Mouse (Mus musculus) C2C12 (cell line): ENCODE data around the gene Moap1.

Experiments
- CEBPB ChIP-seq: IDR thresholded peaks from one replicate; pipeline ENCODE4 v1.6.1; 2011; ENCODE audit warnings: low read depth, mild to moderate bottlenecking, control low read depth, moderate library complexity
- CTCF ChIP-seq: IDR thresholded peaks from one replicate; pipeline ENCODE4 v1.5.1; 2011; ENCODE audit not compliant: control insufficient read depth, insufficient read depth, insufficient read length
- FOSL1 ChIP-seq: IDR thresholded peaks from one replicate; pipeline ENCODE4 v1.8.0; 2011; ENCODE audit warnings: mild to moderate bottlenecking, low read length; ENCODE audit not compliant: poor library complexity, insufficient read depth, severe bottlenecking
- MAX ChIP-seq: IDR thresholded peaks from one replicate; pipeline ENCODE4 v1.6.1; 2011; ENCODE audit warnings: mild to moderate bottlenecking, control low read depth
- MYOD1 ChIP-seq: IDR thresholded peaks from one replicate; pipeline ENCODE4 v1.6.1; 2011; ENCODE audit warnings: low read depth; ENCODE audit not compliant: control insufficient read depth, insufficient read length

DNA sequence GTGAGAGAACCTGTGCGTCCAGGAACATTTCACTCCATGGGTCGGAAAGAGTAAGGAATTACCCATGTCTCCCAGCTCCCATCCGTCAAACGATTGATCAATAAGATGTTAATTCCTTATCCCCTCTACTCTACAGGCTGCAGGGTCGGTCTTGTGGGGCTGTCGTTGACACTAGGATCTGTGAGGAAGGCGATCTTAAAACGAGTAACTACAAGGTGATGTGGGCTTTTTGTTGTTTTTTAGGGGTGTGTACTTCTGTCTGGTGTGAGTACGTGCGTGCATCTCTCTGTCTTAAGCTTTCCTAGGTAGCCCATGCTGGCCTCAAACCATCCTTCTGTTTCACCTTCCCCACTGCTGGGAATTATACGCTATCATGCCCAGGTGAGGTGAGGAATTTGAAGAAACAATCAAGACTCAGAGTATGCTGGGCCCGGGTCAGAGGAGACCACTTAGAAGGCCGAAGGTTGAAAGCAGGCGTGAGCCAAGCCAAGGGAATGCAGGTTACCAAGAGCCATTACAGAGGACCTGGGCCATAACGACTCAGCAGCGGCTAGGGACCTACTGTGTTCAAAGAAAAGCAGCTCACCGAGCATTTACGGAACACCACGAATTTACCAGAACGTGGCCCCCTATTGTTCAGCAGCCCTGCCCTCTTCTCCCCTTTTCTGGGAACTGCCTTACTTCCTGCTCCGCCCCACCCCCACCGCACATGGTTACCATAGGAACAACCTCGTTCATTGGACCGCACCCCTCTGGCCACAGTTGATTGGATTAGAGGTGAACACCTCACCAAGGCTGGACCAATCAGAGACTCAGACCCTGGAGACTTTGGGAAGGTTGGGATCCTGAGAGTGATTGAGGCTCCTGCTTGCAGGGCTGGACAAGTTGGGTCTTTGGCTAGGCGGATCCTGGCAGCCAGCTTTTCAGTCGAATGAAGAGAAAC, 13.3 kb downstream of the Moap1 start:
- TF ChIP-seq MYOD1 (no peak), CTCF (no peak), MAX (no peak), CEBPB (no peak), FOSL1 (no peak)
